Mouse (Mus musculus): ENCODE data around the gene Krtap9-5. TPM values are rescaled to one million over a fixed set of nuclear protein-coding genes. Genes with fewer than 3 reads are reported as not detected.

Krtap9-5 gene
- not detected in 2 replicates for polyA plus RNA-seq (2012; ENCODE audit: insufficient read depth, insufficient read length, low replicate concordance, missing spikeins)

GRCm38 (mm10) chr11:99948175-99948574 is at the start of gene Krtap9-5:
TSS of gene Krtap9-5 (plus strand) at chr11:99948475.
- Histone ChIP-seq H3K27ac (ENCODE audit: insufficient read depth, low read depth, low read length) (no peak within 1 kb of the TSS), H3K4me3 (ENCODE audit: insufficient read depth, low read depth, low read length) (no peak within 1 kb of the TSS), H3K4me1 (ENCODE audit: control insufficient read depth, insufficient read depth, low read length) (no peaks in the 10 kb centered on the region)
- TF ChIP-seq CTCF (IDR thresholded peaks at IDR 0.05; ENCODE audit: insufficient read depth, low read depth, low read length) = no peak
- TF ChIP-seq POLR2A (IDR thresholded peaks at IDR 0.05; ENCODE audit: insufficient read depth, low read depth, low read length) = no peak
- WGBS = 99% methylated on average over 2 of the region's 2 CpGs

- H3K27ac ChIP-seq (ENCODE audit: insufficient read depth, low read depth, low read length) = no peak within 1 kb of the TSS
- no peak for TF ChIP-seq POLR2A (IDR thresholded peaks at IDR 0.05; ENCODE audit: insufficient read depth, low read depth, low read length)
- no peak for TF ChIP-seq CTCF (IDR thresholded peaks at IDR 0.05; ENCODE audit: insufficient read depth, low read depth, low read length)
- H3K4me1 ChIP-seq (ENCODE audit: control insufficient read depth, insufficient read depth, low read length) = no peaks in the 10 kb centered on the region
- 91% methylated on average over 2 of the region's 2 CpGs for WGBS
- no peak within 1 kb of the TSS for H3K4me3 ChIP-seq (ENCODE audit: insufficient read depth, low read depth, low read length)
These were observed 40.7 kb upstream of the Krtap9-5 start, which contains the start of gene Krtap31-1 for GRCm38 (mm10) chr11:99907620-99908019. TSS of gene Krtap31-1 (plus strand) at chr11:99907920.

- no peak for TF ChIP-seq CTCF (IDR thresholded peaks at IDR 0.05; ENCODE audit: insufficient read depth, low read depth, low read length)
- TF ChIP-seq POLR2A (IDR thresholded peaks at IDR 0.05; ENCODE audit: insufficient read depth, low read depth, low read length) = no peak
- Histone ChIP-seq H3K4me3 (ENCODE audit: insufficient read depth, low read depth, low read length) (no peak within 1 kb of the TSS), H3K4me1 (ENCODE audit: control insufficient read depth, insufficient read depth, low read length) (no peaks in the 10 kb centered on the region), H3K27ac (ENCODE audit: insufficient read depth, low read depth, low read length) (no peak within 1 kb of the TSS)
- WGBS = 92% methylated on average over 3 of the region's 3 CpGs
These were observed 33.8 kb upstream of the Krtap9-5 start, which contains the start of gene Gm11565 for GRCm38 (mm10) chr11:99914451-99914850. TSS of gene Gm11565 (plus strand) at chr11:99914751.

- 90% methylated on average over 1 of the region's 1 CpGs for WGBS
- no peak for TF ChIP-seq CTCF (IDR thresholded peaks at IDR 0.05; ENCODE audit: insufficient read depth, low read depth, low read length)
- TF ChIP-seq POLR2A (IDR thresholded peaks at IDR 0.05; ENCODE audit: insufficient read depth, low read depth, low read length) = no peak
- Histone ChIP-seq H3K4me3 (ENCODE audit: insufficient read depth, low read depth, low read length) (no peak within 1 kb of the TSS), H3K4me1 (ENCODE audit: control insufficient read depth, insufficient read depth, low read length) (no peaks in the 10 kb centered on the region), H3K27ac (ENCODE audit: insufficient read depth, low read depth, low read length) (no peak within 1 kb of the TSS)
These were observed 12.3 kb upstream of the Krtap9-5 start, which contains the start of gene Krtap31-2 for GRCm38 (mm10) chr11:99935991-99936390. TSS of gene Krtap31-2 (plus strand) at chr11:99936291.

- H3K27ac ChIP-seq (ENCODE audit: insufficient read depth, low read depth, low read length) = no peak overlapping the region
- no peak overlapping the region for H3K4me3 ChIP-seq (ENCODE audit: insufficient read depth, low read depth, low read length)
- no peak for TF ChIP-seq CTCF (IDR thresholded peaks at IDR 0.05; ENCODE audit: insufficient read depth, low read depth, low read length)
- no peaks in the 10 kb centered on the region for H3K4me1 ChIP-seq (ENCODE audit: control insufficient read depth, insufficient read depth, low read length)
- 84% methylated on average over 9 of the region's 9 CpGs for WGBS
These were observed 10.5 kb upstream of the Krtap9-5 start for GRCm38 (mm10) chr11:99937751-99938264.

GRCm38 (mm10) chr11:99964213-99964612 is 15.9 kb downstream of the Krtap9-5 start:
- Histone ChIP-seq H3K4me3 (ENCODE audit: insufficient read depth, low read depth, low read length) (no peak overlapping the region), H3K4me1 (ENCODE audit: control insufficient read depth, insufficient read depth, low read length) (no peaks in the 10 kb centered on the region), H3K27ac (ENCODE audit: insufficient read depth, low read depth, low read length) (no peak overlapping the region)
- 57% methylated on average over 6 of the region's 6 CpGs for WGBS
- TF ChIP-seq POLR2A (IDR thresholded peaks at IDR 0.05; ENCODE audit: insufficient read depth, low read depth, low read length) (no peak), CTCF (IDR thresholded peaks at IDR 0.05; ENCODE audit: insufficient read depth, low read depth, low read length) (no peak)

- TF ChIP-seq CTCF (IDR thresholded peaks at IDR 0.05; ENCODE audit: insufficient read depth, low read depth, low read length) = no peak
- no peak for TF ChIP-seq POLR2A (IDR thresholded peaks at IDR 0.05; ENCODE audit: insufficient read depth, low read depth, low read length)
- Histone ChIP-seq H3K27ac (ENCODE audit: insufficient read depth, low read depth, low read length) (no peak overlapping the region), H3K4me1 (ENCODE audit: control insufficient read depth, insufficient read depth, low read length) (no peaks in the 10 kb centered on the region), H3K4me3 (ENCODE audit: insufficient read depth, low read depth, low read length) (no peak overlapping the region)
- 80% methylated on average over 2 of the region's 2 CpGs for WGBS
These were observed 17.7 kb downstream of the Krtap9-5 start for GRCm38 (mm10) chr11:99965961-99966360.

- TF ChIP-seq CTCF (IDR thresholded peaks at IDR 0.05; ENCODE audit: insufficient read depth, low read depth, low read length) = no peak
- no peak for TF ChIP-seq POLR2A (IDR thresholded peaks at IDR 0.05; ENCODE audit: insufficient read depth, low read depth, low read length)
- no peak within 1 kb of the TSS for H3K4me3 ChIP-seq (ENCODE audit: insufficient read depth, low read depth, low read length)
- no peak within 1 kb of the TSS for H3K27ac ChIP-seq (ENCODE audit: insufficient read depth, low read depth, low read length)
- 0 out of 2 replicates have a peak, but pooled peaks cover 2% of the 10 kb centered on the region for H3K4me1 ChIP-seq (ENCODE audit: control insufficient read depth, insufficient read depth, low read length)
- WGBS = 74% methylated on average over 5 of the region's 5 CpGs
These were observed 30.7 kb downstream of the Krtap9-5 start, which contains the start of gene Krtap29-1 for GRCm38 (mm10) chr11:99978953-99979352. TSS of gene Krtap29-1 (minus strand) at chr11:99979053.

- no peak overlapping the region for H3K27ac ChIP-seq (ENCODE audit: insufficient read depth, low read depth, low read length)
- no peak for TF ChIP-seq POLR2A (IDR thresholded peaks at IDR 0.05; ENCODE audit: insufficient read depth, low read depth, low read length)
- no peak for TF ChIP-seq CTCF (IDR thresholded peaks at IDR 0.05; ENCODE audit: insufficient read depth, low read depth, low read length)
- no peak overlapping the region for H3K4me3 ChIP-seq (ENCODE audit: insufficient read depth, low read depth, low read length)
- H3K4me1 ChIP-seq (ENCODE audit: control insufficient read depth, insufficient read depth, low read length) = peaks cover 12% of the 10 kb centered on the region
- WGBS = 88% methylated on average over 9 of the region's 9 CpGs
These were observed 34.5 kb downstream of the Krtap9-5 start for GRCm38 (mm10) chr11:99982731-99983130.

Data from olfactory bulb, adult 2 months (tissue).